Mouse (Mus musculus) gastrocnemius, adult 2 months (tissue): ENCODE data around the gene 4931428F04Rik. TPM values are rescaled to one million over a fixed set of nuclear protein-coding genes. Genes with fewer than 3 reads are reported as not detected.

ENCODE experiments used
- DNase-seq: peaks from one replicate; pipeline ENCODE4 v3.0.0; 2022
- H3K27ac ChIP-seq: fragments of 200-600 bp; 2 replicates; pipeline ENCODE4 v1.8.1; 2022; ENCODE audit warnings: mild to moderate bottlenecking
- H3K4me3 ChIP-seq: fragments of 200-600 bp; 2 replicates; pipeline ENCODE4 v1.8.1; 2022; ENCODE audit warnings: mild to moderate bottlenecking, moderate library complexity
- CTCF ChIP-seq: fragments of 200-600 bp; IDR thresholded peaks from 2 replicates; pipeline ENCODE4 v1.8.1; 2022; ENCODE audit warnings: antibody characterized with exemption, mild to moderate bottlenecking, moderate library complexity
- intact Hi-C: fragments of 180-260 bp; cut with DNase I; formaldehyde crosslinking; loops from one replicate; pipeline ENCODE4 v1.15.1; 2025
- long read RNA-seq, 2 experiments: library from polyadenylated mRNA; stranded (forward); transcript quantifications; one replicate each; pipeline ENCODE4 v2.0.0; 2021
- total RNA-seq, 2 experiments: library from RNA; stranded (reverse); gene quantifications; 2 replicates each; pipeline ENCODE4 v1.2.3; 2021

Gene 4931428F04Rik
- under 1 TPM; 0.33 to 0.98 TPM for total RNA-seq
- long read RNA-seq, experiment 1, partial matches to known transcripts, result 0 of 1 reads
- long read RNA-seq, experiment 1, other reads (novel, unspliced or antisense), result 0 of 1 reads
- long read RNA-seq, experiment 2, result 0 reads

DNA sequence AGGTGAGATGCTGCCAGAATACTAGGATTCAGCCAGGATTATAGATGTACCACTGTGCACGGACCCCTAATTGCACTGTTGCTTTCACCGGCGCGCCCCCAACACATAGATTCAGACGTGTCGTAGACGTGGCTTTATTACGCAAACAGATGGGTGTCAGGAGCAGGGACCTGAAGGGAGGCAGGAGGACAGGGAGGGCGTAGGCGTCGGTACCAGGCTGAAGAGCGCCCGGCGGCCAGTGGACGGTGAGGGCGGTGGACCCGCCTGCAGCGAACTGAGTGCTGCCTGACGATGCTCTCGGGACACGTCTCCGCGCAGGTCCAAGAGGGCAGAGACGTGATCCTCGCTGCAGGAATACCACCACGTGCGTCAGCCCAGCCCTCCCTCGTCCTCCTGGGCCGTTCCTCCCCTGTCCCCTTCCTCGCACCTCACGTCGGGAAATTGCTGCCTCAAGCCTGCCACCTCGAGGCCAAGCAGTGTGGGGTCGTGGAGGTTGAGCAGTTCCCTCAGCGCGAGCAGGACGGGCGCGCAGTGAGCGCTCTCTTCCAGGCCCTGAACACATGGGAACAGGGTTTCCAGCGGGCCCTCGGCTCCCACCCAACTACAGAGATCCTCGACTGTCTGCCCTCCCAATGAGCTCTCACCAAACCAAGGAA, at the start of gene 4931428F04Rik:
4931428F04Rik (minus strand) TSS at position 60 of the 656 bp plus-strand sequence.
- intact Hi-C loops, result no loop called here
- peak; percentile 64 for DNase-seq
- Histone ChIP-seq H3K27ac (peak within 1 kb of the TSS; percentile 78), H3K4me3 (peak within 1 kb of the TSS; percentile 78)
- TF ChIP-seq CTCF, result peak; percentile 43

DNA sequence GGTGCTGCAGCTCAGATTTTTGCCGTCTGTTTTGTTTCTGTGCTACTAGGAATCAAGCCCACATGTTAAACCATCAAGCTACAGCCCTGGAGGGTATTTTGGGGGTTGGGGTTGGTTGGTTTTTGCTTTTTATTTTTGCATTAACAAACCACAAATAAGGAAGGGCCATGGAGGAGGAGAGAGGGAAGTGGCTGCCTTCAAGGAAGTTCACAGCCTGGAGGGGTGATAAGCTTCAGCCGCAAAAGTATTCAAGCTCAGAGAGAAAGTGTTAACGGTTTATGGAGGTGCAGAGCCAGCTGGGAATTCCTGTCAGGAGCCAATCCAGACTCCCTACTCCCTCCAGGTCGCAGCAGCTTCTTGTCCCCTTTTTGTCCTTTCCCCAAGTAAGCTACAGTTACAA, 49.3 kb upstream of the 4931428F04Rik start:
- no peak for TF ChIP-seq CTCF
- H3K4me3 ChIP-seq, result no peak overlapping the region
- intact Hi-C loops, result no loop called here
- H3K27ac ChIP-seq, result peak overlapping the region; percentile 83
- DNase-seq, result peak; percentile 9

DNA sequence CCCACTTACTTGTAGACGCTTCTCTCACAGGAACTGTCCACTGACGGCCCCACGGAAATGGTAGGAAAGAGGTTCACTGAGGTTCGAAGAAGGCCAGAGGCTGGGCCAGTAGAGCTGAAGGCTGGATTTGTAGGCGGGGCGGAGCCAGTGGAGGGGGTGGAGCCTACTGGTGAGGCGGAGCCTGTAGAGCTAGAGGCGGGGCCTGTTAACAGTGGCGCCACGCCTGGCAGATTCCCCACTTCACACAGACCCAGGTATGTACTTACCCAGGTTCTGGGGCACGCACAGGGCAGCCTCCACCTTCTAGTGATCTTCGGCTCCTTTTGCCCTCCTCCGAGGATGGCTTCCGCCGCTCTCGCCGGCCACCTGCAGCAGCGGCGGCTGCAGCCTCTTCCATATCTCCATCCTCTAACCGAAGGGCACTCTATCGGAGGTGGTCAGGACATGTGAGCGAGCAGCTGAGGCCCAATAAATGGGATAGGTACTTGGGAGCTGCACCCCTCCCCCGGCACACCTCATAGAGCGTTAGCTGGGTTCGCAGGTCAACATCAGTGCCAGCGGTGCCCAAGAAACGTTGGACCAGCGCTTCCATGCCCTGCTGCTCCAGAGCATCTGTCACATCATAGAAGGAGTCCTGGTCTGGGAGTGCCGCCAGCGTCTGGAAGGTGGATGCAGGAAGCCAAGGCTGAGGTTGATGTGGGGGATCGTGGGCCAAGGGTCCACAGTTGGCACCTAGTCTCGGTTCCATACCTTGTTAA, 46.9 kb upstream of the 4931428F04Rik start:
- H3K4me3 ChIP-seq, result no peak overlapping the region
- H3K27ac ChIP-seq, result no peak overlapping the region
- DNase-seq, result peak; percentile 32
- intact Hi-C loops, result no loop called here
- TF ChIP-seq CTCF, result no peak

DNA sequence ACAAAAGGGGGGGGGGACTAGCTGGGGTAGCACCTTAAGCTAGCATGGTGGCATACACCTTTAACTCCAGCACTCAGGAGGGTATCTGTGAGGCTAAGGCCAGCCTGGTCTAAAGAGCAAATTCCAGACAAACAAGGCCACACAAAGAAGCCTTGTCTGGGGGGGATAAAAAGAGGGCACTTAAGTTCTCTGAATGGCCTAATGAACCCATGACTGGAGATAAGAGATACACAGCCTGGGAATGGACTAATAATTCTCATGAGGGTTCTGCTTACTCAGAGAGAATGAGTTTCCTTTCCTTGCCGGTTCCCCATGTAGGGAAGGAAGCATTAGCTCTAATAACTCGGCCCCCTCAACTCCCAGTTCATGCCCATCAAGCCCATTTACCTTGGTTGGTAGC, 42.9 kb upstream of the 4931428F04Rik start:
- H3K27ac ChIP-seq, result no peak overlapping the region
- TF ChIP-seq CTCF, result no peak
- no peak overlapping the region for H3K4me3 ChIP-seq
- no peak for DNase-seq
- intact Hi-C loops, result no loop called here

DNA sequence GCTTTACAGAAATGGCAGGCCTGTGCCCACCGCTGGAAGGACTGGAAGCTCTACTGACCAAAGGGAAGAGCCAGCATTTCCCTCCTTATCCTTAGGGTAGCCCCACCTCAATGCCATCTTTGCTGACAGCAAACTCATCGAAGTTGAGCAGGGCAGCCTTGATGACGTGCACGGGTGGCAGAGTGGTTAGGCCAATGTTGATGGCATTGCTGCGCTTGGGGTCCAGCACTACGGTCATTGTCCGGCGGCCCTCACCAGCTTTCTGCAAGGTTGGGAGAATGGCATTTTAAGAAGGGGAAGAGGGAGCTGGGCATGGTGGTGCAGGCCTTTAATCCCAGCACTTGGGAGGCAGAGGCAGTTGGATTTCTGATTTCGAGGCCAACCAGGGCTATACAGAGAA, 42.3 kb upstream of the 4931428F04Rik start:
- no peak for TF ChIP-seq CTCF
- Histone ChIP-seq H3K27ac (no peak overlapping the region), H3K4me3 (no peak overlapping the region)
- DNase-seq, result peak; percentile 15
- intact Hi-C loops, result no loop called here

DNA sequence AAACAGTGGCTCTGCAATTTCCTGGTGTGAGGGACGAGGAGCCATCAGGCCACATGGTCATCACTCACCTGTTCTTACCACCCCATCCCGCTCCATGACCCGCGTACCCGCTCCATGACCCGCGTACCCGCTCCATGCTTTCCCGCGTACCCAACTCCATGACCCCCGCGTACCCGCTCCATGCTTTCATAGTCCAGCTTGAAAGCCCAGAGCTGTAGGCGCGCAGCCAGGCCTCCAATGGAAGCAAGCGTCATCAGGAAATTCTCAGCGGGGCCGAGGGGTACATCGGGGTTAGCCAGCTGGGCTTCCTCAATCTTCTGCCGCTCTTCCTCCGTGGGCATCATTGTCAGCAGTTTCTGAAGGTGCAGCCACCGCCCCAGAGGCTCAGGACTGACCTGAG, 41.8 kb upstream of the 4931428F04Rik start:
- intact Hi-C loops, result no loop called here
- no peak overlapping the region for H3K4me3 ChIP-seq
- H3K27ac ChIP-seq, result no peak overlapping the region
- no peak for TF ChIP-seq CTCF
- peak; percentile 28 for DNase-seq

DNA sequence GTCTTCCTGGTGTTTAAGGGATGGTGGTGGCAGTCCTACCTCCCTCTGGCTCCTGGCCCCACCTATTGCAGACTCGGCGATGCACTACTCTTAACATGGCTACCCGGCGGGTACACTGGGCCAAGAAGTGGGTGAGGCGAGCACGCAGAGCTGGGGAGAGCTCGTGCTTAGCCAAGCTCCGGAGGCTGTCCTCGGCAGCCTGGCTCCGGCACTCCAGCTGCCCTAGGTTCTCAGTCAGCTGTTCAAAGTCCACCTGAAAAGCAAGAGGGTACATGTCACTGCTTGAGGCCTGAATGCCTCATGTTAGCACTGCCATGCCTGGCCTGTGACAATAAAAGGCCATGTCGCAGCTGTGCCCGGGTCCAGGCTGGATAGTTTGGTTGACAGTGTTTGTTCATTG, 40.7 kb upstream of the 4931428F04Rik start:
- H3K27ac ChIP-seq, result no peak overlapping the region
- DNase-seq, result peak; percentile 15
- no peak overlapping the region for H3K4me3 ChIP-seq
- intact Hi-C loops, result no loop called here
- no peak for TF ChIP-seq CTCF

DNA sequence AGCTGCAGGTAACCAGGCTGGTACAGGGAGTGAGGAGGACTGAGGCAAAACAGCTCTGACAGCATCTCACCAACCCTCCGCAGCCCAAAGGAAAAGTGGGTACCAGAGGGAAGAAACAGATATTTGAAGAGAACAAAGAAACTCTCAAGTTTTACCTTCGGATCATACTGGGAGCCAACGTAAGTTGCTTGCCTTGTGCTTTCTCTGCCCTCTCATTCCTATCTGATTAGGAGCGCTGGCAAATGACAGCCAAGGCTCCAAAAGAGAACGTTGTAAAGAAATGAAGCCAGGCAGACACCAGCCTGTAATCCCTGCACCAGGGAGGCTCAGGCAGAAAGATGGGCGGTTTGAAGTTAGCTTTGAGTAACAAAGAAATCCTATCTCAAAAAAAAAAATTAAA, 37.3 kb upstream of the 4931428F04Rik start:
- no peak for TF ChIP-seq CTCF
- intact Hi-C loops, result loop anchor here (2.0 kb wide), 1 partner anchor 28 kb away; no protein-coding TSS in a partner anchor
- H3K4me3 ChIP-seq, result peak overlapping the region; percentile 84
- DNase-seq, result no peak
- H3K27ac ChIP-seq, result peak overlapping the region; percentile 95

DNA sequence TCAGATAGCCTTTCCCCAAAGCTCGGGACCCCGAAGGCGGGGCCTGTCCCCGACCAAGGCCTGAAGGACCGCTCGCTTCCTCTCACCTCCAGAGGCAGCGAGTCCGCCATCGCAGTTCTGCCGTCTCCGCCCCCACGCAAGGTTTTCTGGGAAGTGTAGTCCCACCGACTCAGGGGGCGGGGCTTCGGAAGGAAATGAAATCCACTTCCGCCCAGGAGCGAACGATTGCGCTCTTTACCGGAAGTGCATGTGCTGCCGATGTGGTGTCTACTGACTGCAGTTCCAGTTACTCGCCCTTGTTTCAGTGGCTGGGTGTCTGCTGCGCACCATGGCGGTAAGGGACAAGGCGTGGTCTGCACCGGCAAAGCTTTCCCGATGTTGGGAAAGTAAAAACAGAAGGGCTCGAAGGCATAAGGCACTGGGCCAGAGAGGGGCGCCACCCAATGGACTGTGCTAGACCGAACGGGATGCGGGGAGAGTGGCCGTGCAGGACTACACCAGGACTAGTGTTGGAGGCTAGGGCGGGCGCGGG, 36.5 kb upstream of the 4931428F04Rik start, which contains the start of the genes Lrrc29 and Tmem208:
Lrrc29 (minus strand) TSS at position 138 of the 532 bp plus-strand sequence.
Tmem208 (plus strand) TSS at position 214 of the 532 bp plus-strand sequence.
- intact Hi-C loops, result loop anchor here (2.0 kb wide), 1 partner anchor 27 kb away; no protein-coding TSS in a partner anchor
- Histone ChIP-seq H3K27ac (peak within 1 kb of the TSS; percentile 95), H3K4me3 (peak within 1 kb of the TSS; percentile 84)
- peak; percentile 63 for TF ChIP-seq CTCF
- peak; percentile 97 for DNase-seq

DNA sequence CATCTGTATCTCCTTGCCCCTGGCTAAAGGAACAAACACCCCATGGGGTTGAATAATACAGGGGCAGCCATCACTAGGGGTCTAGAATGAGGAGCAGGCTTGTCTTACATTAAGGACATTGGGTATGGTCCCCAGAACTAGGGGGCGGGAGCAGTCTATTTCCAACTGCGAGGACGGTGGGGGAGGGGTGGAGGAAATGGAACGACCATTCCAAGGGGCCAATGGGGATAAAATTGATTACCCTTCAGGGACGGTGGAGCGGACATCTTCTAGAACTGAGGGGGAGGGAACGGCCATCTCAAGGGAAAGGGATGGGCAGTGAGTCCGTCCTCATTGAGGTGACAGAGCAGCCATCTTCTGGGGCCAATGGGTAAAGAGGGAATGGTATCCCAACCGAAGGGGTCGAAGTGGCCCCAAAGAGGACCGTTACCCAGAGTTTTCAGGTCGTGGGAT, 36.0 kb upstream of the 4931428F04Rik start:
- intact Hi-C loops, result loop anchor here (2.0 kb wide), 1 partner anchor 27 kb away; no protein-coding TSS in a partner anchor
- no peak for DNase-seq
- TF ChIP-seq CTCF, result no peak
- H3K4me3 ChIP-seq, result peak overlapping the region; percentile 84
- peak overlapping the region; percentile 95 for H3K27ac ChIP-seq

DNA sequence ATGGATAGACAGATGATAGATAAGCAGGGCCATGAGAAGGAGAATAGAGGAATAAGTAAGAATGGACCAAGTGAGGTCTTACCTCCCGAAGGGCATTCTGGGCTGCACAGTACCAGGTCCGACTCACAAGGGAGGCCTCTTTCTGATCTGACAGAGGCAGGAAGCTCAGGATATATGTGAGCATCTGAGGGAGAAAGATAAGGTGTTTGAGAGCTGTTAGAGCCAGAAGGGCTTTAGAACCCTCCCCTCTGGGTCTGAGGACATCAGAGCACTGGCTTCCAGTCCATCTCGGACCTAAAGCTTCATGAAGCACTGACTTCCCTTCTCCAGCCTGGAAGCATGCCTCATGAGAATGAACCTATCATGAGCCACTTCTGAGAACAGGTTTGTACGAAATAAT, 33.5 kb upstream of the 4931428F04Rik start:
- Histone ChIP-seq H3K4me3 (no peak overlapping the region), H3K27ac (no peak overlapping the region)
- no peak for DNase-seq
- no peak for TF ChIP-seq CTCF
- intact Hi-C loops, result no loop called here

DNA sequence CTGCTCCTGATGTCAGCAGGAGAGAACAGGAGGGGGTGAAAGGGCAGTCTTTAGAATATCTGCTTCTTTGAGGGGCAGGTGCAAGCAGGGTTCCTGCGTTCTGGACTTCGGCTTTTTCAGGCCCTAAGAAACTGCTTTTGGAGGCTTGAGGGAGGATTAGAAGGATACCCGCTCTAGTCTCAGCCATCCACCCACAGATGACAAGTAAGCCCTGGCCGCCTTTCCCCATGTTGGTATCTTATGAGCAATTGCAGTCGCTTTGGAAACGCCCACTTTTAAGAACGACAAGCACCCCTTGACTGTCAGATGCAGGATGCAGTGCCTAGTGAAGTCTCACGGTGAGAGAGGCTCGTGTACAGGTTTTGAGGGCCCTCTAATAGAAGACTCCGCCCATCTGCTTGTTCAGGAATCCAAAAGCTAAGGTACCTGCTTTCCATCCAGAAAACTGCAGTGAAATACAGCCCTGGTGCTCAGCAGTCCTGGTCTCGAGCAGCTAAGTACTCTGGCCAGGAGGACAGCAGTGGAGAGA, 29.1 kb upstream of the 4931428F04Rik start:
- peak overlapping the region; percentile 86 for H3K27ac ChIP-seq
- no peak for TF ChIP-seq CTCF
- intact Hi-C loops, result no loop called here
- no peak overlapping the region for H3K4me3 ChIP-seq
- no peak for DNase-seq
